Mouse (Mus musculus): ENCODE data around the gene Pdia5.

GRCm38 (mm10) chr16:35457011-35457419 lies 33.7 kb downstream of the Pdia5 start:
- TF ChIP-seq CTCF (IDR thresholded peaks at IDR 0.05; ENCODE audit: low read depth) (no peak), EP300 (optimal IDR thresholded peaks at IDR 0.05) (no peak)
